Mouse (Mus musculus) CH12F3 (cell line): Measurements from ENCODE around the gene Best1.

Source experiments
- in situ Hi-C: fragments of 300-500 bp; cut with MboI; formaldehyde crosslinking; loops from 2 replicates; pipeline ENCODE4 v1.14.3; 2020; ENCODE audit warnings: low sequenced_read_pairs

Gene Best1

DNA sequence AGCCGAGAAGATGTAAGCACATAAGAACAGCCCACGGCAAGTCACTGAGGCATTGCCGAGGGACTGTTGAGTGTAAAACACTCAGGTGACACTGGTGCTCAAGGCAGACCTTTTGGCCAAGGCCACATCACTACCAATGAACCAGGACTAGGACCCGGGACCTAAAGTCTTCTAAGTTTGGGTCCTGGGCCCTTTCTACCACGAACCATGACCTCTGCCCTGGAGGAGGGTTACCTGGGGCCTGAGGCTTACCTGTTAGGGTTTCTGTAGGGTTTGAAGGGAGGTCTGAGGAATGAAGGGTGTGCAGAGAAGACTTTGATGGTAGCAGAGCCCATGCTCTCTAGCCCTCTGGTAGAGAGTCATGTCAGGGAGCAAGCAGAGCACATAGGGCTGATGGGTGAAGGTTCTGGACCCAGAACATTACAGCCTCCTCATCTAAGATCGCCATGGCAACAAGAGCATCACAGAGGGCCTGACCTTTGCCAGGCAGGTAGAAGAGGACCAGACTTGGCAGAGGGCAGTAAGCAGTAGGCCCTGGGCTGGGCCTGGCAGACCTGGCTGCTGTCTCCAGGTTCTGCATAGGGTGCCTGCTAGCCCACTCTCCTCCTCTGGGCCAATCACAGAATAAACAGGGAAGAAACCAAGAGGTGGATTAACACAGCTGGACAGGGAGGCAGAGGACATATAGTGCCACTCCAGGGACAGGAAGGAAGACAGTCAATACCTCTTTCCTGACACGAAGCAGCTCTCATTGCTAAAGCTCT, at the start of gene Best1, which contains the start of gene Rab3il1:
TSS of gene Best1 (minus strand) at position 428 of the 764 bp plus-strand sequence.
TSS of gene Rab3il1 (plus strand) at position 464 of the 764 bp plus-strand sequence.
- in situ Hi-C loops, result loop anchor here (25.0 kb wide), 1 partner anchor 186 kb away; the partner anchor contains the start of gene Fads1

DNA sequence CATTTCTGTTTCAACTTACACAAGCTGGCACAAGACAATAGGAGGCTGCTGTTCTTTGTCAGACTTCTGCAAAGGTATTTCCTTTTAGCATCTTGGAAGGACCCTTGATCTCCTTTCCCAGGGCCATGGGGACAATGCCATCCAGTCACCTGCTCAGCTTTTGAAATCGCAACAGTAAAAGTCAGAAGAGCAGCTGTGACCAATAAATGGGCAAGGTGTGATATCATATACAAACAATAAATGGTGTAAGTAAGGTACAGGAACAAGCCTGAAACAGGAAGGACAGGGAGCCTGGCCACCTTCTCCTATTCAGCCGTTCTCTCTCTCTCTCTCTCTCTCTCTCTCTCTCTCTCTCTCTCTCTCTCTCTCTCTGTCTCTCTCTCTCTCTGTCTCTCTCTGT, 49.0 kb upstream of the Best1 start:
- in situ Hi-C loops, result no loop called here

DNA sequence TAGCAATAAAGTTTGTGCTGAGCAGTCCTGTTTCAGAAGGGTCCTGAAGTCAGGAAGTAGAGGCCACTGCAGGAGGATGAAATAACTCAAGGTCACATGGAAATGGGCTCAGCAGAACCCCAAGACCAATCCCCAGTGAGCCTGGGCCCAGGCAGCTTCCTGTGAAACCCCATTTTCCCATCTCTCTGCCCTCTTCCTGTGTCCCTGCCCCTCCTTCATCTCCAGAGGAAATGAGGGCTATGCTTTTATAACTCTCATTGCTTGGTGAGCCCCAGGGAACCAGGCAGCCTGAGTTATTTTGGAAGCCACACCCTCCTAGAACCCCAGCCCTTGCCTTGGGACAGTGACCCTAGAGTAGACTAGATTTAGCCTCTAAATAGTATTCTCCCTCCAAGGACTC, 48.1 kb upstream of the Best1 start:
- in situ Hi-C loops, result no loop called here

DNA sequence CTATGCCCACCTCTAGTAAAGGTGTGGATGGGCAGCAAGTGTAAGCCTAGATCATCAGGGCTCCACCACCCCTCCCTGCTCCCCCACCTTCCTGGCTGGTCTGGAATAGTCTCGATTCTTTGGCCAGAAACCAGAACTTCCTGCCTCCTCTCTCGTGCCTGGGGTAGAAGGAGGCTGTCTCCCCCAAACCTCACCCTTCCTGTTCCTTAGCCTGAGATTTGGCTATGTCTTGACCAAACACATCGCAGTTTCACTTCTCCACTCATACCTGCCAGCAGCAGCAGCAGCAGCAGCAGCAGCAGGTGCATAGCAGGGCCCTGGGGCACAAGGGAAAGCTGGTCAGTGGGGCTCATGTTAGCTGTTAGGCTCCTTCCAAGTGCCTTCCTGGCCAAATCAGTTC, 45.5 kb upstream of the Best1 start:
- in situ Hi-C loops, result no loop called here

DNA sequence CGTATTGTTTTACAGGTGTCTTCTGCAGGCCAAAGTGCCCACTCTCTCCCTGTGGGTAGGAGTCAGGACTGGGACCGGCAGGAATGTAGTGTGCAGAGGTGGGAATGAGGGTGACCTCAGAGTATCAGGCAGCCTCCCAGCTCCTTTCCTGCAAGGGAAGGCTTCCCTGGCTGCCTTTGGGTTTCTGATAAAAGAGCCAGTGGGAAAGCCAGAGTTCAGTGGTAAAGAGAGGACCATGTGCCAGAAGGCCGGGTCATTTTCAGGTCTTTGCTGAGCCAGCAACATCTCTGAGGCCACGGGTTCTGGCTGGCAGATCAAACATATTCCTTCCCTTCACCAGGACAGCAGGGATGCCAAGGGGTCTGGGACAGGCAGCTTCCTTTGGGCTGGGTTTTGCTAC, 44.9 kb upstream of the Best1 start:
- in situ Hi-C loops, result no loop called here

DNA sequence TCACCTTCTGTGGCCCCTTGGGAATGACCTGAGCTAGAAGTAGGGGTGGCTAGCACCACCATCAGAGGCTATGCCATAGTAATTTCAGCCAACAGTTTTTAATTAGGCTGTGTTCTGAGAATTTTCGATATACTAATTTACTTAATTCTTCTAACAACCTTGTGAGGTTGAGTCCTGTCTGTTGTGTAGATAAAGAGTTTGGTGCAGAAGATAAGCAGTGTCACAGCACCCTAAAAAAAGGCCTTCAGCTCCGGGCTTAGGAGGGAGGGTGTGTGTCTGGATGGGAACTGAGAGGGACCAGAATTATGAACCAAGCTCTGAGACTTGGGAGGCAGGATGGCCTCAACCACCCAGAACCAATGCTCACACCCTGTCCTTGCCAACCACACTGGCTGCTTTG, 44.3 kb upstream of the Best1 start:
- in situ Hi-C loops, result no loop called here

DNA sequence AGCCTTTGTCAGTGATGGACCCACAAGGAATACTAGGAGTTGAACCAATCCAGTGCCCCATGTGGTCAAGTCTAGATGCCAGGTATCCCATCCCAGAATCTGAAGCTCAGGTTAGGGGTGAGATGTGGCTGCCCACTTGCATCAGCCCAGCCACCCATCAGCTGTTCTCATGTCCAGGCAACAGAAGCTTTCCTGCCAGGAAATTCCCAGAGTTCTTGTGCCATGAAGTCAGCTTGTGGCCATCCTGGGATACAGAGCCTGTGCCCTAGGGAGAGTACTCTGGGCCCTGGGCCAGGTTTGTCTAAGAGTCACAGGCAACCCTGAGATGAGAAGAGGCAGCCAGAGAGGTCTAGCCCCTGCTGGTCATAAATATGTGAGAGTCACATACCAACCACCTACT, 42.2 kb upstream of the Best1 start:
- in situ Hi-C loops, result no loop called here

DNA sequence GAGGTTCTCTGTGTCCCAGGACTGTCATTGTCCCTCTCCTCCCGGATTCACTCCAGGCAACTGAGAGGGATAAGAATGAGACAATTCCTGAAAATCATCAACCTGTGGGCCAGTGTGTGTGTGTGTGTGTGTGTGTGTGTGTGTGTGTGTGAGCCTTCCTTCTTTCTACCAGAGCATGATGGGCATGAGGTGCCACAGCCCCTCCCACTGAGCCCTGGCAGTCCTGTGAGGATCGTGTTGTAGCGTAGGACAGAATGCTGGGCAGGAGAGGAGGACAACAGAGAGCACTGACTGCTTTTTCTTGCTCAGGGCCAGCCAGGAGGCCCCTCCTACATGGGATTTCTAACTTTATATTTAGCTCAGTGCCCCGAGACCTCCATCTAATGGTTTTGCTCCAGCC, 41.4 kb upstream of the Best1 start:
- in situ Hi-C loops, result no loop called here

DNA sequence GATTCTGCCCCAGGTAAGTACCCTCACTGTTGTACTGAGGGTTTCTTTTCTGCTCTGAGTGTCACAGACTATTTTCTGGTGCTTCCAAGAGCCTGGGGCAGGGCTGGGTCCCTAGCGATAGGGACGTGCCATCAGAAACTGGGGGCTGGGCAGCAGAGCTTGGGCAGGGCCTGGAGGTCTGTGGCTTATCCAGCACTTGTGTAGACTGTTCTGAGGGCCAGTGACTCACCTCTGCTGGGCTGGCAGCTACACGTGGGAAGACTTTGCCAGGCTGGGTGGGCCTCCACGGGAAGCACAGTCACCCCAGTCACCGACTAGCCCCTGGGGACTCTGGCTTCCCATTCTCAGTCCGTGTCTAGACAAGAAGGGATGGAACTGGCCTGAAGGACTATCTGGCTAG, 40.8 kb upstream of the Best1 start:
- in situ Hi-C loops, result no loop called here

DNA sequence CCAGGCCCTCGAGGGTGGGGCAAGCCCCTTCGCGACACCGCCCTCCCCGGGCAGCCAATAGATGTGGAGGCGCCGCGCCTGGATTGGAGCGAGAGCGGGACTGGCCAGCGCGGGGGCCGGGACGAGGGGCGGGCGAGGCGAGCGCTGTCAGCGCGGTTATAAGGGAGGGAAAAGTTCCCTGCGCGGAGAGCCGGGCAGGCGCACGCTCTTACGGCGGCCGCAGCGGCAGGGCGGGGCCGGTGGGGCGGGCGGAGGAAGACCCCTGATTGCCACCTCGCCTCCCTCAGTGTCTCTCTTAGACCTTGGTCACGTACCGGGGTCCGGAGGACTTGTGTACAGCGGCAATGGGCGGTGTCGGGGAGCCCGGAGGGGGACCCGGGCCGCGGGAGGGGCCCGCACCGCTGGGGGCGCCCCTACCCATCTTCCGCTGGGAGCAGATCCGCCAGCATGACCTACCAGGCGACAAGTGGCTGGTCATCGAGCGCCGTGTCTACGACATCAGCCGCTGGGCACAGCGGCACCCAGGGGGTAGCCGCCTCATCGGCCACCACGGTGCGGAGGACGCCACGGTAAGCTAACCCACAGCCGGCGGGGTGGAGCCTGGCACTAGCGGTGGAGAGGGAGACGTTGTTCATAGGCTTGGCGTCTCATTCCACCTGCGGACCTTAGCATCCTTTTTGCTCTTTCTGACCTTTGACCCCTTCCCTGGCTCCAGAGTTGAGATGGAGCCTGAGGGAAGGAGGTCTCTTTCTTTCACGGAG, 40.1 kb upstream of the Best1 start, which contains the start of gene Fads3:
TSS of gene Fads3 (plus strand) at position 182 of the 761 bp plus-strand sequence.
- in situ Hi-C loops, result no loop called here

DNA sequence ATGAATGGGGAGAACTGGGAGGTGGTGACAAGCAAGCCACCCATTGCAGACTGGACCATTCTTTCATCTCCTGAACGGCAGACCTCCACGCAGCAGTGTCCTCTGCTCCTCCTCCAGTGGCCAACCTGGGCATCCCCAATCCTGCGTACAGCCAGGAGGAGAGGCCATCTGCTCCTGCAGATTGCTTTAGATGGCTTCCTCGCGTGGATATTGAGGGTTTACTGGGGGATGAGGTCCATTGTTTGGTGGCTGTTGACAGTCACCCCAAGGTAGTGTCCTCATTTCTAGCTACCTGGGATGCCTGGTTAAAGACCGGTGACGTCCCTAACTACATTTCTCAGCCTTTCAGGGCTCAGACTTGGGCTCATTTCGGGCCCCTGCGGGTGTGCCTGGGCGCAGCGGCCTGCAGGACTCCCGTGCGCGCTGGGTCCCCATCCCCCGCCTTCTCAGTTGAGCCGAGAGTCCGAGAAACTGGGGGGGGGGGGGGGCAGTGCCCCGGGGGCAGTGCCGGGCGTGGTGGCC, 39.5 kb upstream of the Best1 start:
- in situ Hi-C loops, result no loop called here

DNA sequence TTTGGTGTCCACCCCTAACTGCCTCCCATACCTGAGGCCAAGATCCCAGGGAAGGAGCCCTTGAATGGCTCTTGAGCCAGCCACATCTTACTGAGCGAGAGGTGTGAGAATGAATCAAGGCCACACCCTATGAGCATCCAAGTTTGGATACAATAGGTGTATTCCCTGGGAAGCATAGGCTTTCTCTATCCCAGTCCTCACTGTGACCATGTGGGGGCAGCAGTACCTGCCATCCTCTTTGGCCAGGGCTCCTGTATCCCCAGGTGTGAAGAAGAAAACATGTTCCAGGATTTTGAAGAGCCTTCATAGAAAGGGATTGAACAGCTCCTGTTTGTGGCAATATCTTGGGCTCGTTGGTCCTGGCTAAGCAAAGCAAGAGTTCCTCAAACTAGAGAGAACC, 38.2 kb upstream of the Best1 start:
- in situ Hi-C loops, result no loop called here

DNA sequence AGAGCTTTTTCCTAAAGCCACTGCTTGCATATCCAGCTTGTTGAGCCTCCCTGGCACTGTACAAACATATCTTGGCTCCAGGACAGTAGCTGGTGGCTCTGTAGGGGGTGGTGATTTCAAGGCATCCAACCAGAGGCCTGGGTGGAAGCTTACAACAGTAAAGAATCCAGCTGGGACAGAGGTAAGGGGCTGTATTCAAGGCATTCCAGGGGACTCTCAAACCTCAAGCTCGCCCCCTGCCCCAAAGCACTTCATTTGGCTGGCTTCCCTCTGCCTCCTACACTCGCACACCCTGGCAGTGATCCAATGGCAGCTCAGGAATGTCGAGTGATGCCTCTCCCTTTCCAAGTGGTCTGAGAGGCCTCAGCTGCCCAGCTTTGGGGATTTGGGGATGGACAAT, 37.5 kb upstream of the Best1 start:
- in situ Hi-C loops, result no loop called here

DNA sequence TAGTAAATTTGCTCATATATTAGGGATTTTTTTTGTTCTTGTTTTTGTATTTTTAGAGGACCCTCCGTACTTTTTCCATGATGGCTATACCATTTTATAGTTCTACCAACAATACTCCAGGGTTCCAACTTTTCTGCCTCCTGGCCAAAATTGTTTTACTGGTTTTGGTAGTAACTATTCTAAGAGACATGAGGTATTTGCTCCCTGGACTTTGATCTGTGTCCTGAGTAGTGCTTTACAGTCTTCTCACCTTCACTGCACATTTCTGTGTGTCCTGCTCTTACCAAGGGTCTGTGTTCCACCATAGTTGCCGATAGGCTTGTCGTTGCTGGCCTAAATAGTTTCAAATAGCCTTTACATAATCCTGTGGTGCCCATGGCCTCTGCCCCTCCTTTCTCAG, 36.9 kb upstream of the Best1 start:
- in situ Hi-C loops, result no loop called here

DNA sequence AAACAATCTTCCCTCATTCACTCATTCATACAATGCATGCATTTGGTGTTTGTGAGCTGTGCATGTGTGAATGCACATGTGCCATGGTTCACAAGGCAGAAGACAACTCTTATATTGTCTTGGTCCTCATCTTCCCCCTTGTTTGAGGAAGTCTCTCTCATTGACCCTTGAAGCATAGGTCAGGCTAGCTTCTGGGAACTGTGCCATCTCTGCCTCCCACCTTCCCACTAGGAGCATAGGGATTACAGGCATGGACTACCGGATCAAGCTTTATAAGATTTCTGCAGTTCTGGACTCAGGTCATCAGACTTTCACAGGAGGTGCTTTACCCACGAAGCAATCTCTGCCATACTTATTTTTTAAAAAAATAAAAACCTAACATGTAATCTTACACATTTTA, 36.1 kb upstream of the Best1 start:
- in situ Hi-C loops, result no loop called here

DNA sequence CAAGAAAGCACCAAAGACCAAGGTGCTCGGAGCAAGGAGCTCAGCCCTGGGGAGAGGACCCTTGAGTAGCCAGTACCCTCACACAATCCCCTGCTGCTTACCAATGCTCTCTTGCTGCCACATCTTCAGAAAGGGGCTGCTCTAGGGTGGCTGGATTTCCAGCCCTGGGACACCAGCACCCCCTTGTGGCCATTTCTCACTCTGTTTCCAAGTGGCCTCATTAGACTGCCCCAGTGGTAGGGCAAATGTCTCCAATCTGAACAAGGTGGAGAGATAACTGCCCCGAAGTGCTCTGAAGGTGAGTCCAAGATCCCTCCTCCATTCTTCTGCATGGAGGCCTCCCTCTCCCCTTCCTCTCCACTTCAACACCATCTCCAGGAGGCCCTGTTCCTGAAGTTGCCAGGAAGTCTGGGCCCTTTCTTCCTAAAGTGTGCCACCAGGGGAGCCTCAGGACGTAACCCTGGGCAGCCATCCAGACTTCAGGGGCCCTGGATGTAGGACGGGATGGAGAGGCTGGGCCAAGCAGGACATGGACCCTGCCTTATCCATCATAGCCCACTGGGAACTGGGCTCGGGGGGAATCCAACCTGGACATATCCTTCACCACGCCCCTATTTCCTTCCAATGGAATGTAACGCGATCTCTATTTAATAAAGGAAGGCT, 33.5 kb upstream of the Best1 start:
- in situ Hi-C loops, result loop anchor here (5.0 kb wide), 2 partner anchors 38 to 123 kb away; no protein-coding TSS in a partner anchor

DNA sequence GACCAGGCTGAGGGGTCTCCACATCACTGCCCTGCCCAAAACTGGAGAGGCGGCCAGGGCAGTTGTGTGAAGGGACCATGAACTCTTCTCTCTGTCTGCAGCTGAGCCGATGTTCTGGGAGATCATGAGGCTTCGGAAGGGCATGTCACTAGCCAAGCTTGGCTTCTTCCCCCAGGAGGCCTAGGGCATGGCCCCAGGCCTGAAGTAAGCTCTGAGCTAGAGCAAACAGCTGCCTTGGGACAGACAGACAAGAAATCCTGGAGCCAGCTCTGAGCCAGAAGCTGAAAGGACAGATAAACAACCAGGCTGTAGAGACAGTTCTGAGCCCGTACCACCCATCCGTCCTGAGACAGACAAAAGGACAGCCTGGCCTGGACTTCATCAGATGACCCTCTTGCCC, 32.9 kb upstream of the Best1 start:
- in situ Hi-C loops, result loop anchor here (5.0 kb wide), 2 partner anchors 37 to 122 kb away; no protein-coding TSS in a partner anchor

DNA sequence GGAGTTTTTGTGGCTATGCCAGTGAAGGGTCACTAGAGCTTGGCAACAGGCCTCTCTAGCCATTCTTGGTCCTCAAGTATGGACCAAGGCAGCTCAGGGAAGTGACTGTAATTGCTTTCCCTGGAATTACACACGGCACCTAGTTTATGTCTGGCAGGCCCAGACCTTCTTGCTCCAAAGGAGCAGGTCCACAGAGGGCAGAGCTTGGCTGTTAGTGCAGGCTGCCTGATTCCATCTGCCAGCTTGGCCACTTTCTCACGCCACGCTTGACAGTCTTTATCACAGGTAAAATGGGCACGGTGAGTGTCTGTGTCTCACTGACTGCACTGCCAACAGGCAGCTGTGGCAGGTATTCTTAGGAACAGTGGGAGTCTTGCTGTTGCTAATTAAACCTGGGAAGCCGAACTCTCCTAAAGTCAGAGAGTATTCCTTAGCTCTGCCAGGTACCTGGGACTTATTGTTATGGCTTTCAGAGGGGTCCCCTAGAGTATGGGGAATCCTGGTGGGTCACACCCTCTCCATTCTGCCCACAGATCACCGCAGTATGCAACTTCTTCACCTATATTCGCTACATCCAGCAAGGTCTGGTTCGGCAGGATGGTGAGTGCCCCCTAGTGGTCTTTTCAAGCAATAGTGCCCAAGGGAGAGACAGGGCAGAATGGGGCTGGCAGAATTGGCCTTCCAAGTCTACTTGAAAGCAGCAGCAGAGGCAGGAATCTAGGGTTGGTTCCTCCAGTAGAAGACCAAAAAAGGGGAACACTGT, 32.0 kb upstream of the Best1 start:
- in situ Hi-C loops, result loop anchor here (5.0 kb wide), 2 partner anchors 36 to 121 kb away; no protein-coding TSS in a partner anchor

DNA sequence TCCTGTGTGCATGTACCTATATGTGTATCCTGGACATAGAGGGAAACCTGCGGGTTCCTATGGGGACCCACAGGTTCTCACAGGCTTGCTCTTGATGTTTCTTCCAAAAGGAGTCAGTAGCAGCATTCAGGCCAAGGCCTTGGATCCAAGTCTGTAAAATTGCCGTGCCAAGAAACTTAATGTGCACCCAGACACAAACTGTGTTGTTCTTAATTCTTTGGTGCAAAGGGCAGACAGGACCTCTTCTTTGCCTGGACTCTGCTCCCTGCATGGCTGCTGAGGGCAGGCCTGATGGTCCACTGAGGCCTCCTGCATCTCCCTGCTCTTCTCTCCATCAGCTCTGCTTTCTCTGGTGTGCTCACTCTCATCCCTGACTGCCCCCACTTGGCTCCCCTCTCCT, 28.3 kb upstream of the Best1 start:
- in situ Hi-C loops, result loop anchor here (5.0 kb wide), 2 partner anchors 32 to 117 kb away; no protein-coding TSS in a partner anchor

DNA sequence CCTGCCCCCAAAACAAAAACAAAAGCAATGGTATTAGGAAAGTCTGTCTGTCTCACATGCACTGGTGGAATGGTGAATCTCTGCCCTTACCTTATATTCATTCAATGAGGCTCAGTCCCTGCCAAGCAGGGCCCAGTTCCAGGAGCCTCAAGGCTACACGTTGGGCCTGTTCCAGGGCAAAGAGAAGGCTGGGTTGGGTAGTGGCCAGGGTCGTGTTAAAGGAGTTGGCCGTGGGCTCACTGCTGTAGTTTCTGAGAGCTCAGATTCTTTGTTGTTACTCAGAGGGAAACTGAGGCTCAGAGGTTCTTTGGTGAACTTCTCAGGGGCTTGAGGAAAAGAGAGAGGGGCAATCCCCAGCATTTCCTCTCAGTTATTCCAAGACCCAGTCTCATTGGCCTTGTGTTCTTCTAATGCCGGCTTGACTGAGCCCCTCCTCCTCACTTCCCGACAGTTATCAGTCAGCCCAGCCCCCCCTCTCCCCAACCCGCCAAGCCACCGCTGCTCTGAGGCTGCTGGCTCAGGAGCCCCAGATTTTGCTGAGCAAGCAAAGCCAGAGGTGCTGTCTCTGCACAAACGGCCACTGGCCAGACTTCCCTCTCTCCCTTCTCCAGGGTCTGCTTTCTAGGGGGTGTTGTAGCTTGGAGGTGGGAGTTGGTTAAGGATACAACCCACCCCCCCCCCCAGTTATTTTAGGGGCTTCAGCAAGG, 23.9 kb upstream of the Best1 start:
- in situ Hi-C loops, result no loop called here
